Mouse (Mus musculus) layer of hippocampus, postnatal 10 days (tissue): ENCODE measurements around the gene Etv6. TPM values are rescaled to one million over a fixed set of nuclear protein-coding genes. Genes with fewer than 3 reads are reported as not detected.

ENCODE experiments used
- DNase-seq, 2 experiments: peaks; one replicate each; pipeline ENCODE4 v3.0.0; 2021; ENCODE audit warnings: low spot score in 2 of 2
- total RNA-seq, 2 experiments: library from RNA; stranded (reverse); gene quantifications; 2 replicates each; pipeline ENCODE4 v1.2.3; 2021

Etv6 gene
- total RNA-seq, 2 experiments from 2014 or later: 12.0 to 13.8 TPM

- DNase-seq: no peak
Measured at GRCm38 (mm10) chr6:134247324-134247723, 211.8 kb downstream of the Etv6 start.

- no peak for DNase-seq
Measured at GRCm38 (mm10) chr6:134248720-134249119, 213.2 kb downstream of the Etv6 start.

GRCm38 (mm10) chr6:134250764-134251163 is 215.3 kb downstream of the Etv6 start:
- no peak for DNase-seq

GRCm38 (mm10) chr6:134251364-134251763 is 215.9 kb downstream of the Etv6 start:
- no peak for DNase-seq

- DNase-seq: no peak
Measured at GRCm38 (mm10) chr6:134252081-134252755, 216.7 kb downstream of the Etv6 start.

GRCm38 (mm10) chr6:134256369-134256768 is 220.9 kb downstream of the Etv6 start:
- no peak for DNase-seq

- no peak for DNase-seq
Measured at GRCm38 (mm10) chr6:134259913-134260312, 224.4 kb downstream of the Etv6 start.

- no peak for DNase-seq
Measured at GRCm38 (mm10) chr6:134261904-134262303, 226.4 kb downstream of the Etv6 start.

- DNase-seq: no peak
Measured at GRCm38 (mm10) chr6:134262383-134262782, 226.9 kb downstream of the Etv6 start.

- DNase-seq: no peak
Measured at GRCm38 (mm10) chr6:134262911-134263607, 227.6 kb downstream of the Etv6 start.

- no peak for DNase-seq
Measured at GRCm38 (mm10) chr6:134273884-134274283, 238.4 kb downstream of the Etv6 start.

- no peak for DNase-seq
Measured at GRCm38 (mm10) chr6:134276954-134277353, 241.5 kb downstream of the Etv6 start.

- DNase-seq: no peak
Measured at GRCm38 (mm10) chr6:134282095-134282494, 246.6 kb downstream of the Etv6 start.

- DNase-seq: no peak
Measured at GRCm38 (mm10) chr6:134291823-134292222, 256.3 kb downstream of the Etv6 start.

GRCm38 (mm10) chr6:134292404-134292803 is 256.9 kb downstream of the Etv6 start:
- no peak for DNase-seq

GRCm38 (mm10) chr6:134293615-134294508 is 258.4 kb downstream of the Etv6 start:
- DNase-seq: no peak

GRCm38 (mm10) chr6:134297884-134298619 is 262.6 kb downstream of the Etv6 start:
- no peak for DNase-seq

GRCm38 (mm10) chr6:134301951-134302350 is 266.5 kb downstream of the Etv6 start:
- no peak for DNase-seq

- no peak for DNase-seq
Measured at GRCm38 (mm10) chr6:134311346-134311745, 275.8 kb downstream of the Etv6 start.

- no peak for DNase-seq
Measured at GRCm38 (mm10) chr6:134312571-134312970, 277.1 kb downstream of the Etv6 start.

- DNase-seq: peak; percentile 28 to 34
Measured at GRCm38 (mm10) chr6:134317371-134317770, 281.9 kb downstream of the Etv6 start.
